Mouse (Mus musculus): Measurements from ENCODE around the gene Fam234b. TPM values are rescaled to one million over a fixed set of nuclear protein-coding genes. Genes with fewer than 3 reads are reported as not detected.
A peak's percentile ranks its signal among the peaks of the same experiment; 100 is the strongest.

Gene Fam234b
- polyA plus RNA-seq, 1 experiment = 14.2 TPM

- WGBS = 93% methylated on average over 3 of the region's 3 CpGs
- DNase-seq = no peak
- Histone ChIP-seq H3K4me1 (ENCODE audit: control insufficient read depth, insufficient read depth, low read length) (no peaks in the 10 kb centered on the region), H3K36me3 (ENCODE audit: control insufficient read depth, insufficient read depth, low read length) (no peaks in the 10 kb centered on the region), H3K27me3 (replicated peaks; ENCODE audit: control insufficient read depth, insufficient read depth, low read length) (no peaks in the 10 kb centered on the region), H3K4me3 (ENCODE audit: insufficient read depth, low read depth, low read length) (no peak overlapping the region), H3K27ac (ENCODE audit: insufficient read depth, low read depth, low read length) (no peak overlapping the region)
- TF ChIP-seq POLR2A (IDR thresholded peaks at IDR 0.05; ENCODE audit: low read depth, low read length) (no peak), CTCF (conservative IDR thresholded peaks at IDR 0.05; ENCODE audit: insufficient read depth, insufficient read length, low read depth, low read length) (no peak)
Measured at GRCm38 (mm10) chr6:135235742-135236141, 38.0 kb downstream of the Fam234b start.

GRCm38 (mm10) chr6:135236576-135236975 is 38.8 kb downstream of the Fam234b start:
- Histone ChIP-seq H3K27me3 (replicated peaks; ENCODE audit: control insufficient read depth, insufficient read depth, low read length) (no peaks in the 10 kb centered on the region), H3K4me3 (ENCODE audit: insufficient read depth, low read depth, low read length) (no peak overlapping the region), H3K27ac (ENCODE audit: insufficient read depth, low read depth, low read length) (no peak overlapping the region), H3K4me1 (ENCODE audit: control insufficient read depth, insufficient read depth, low read length) (no peaks in the 10 kb centered on the region), H3K36me3 (ENCODE audit: control insufficient read depth, insufficient read depth, low read length) (no peaks in the 10 kb centered on the region)
- DNase-seq = no peak
- 90% methylated on average over 3 of the region's 3 CpGs for WGBS
- no peak for TF ChIP-seq POLR2A (IDR thresholded peaks at IDR 0.05; ENCODE audit: low read depth, low read length)
- peak; percentile 8; the same call in 1 of the 2 replicates for TF ChIP-seq CTCF (conservative IDR thresholded peaks at IDR 0.05; ENCODE audit: insufficient read depth, insufficient read length, low read depth, low read length)

- Histone ChIP-seq H3K4me3 (ENCODE audit: insufficient read depth, low read depth, low read length) (no peak overlapping the region), H3K27me3 (replicated peaks; ENCODE audit: control insufficient read depth, insufficient read depth, low read length) (no peaks in the 10 kb centered on the region), H3K27ac (ENCODE audit: insufficient read depth, low read depth, low read length) (no peak overlapping the region), H3K4me1 (ENCODE audit: control insufficient read depth, insufficient read depth, low read length) (no peaks in the 10 kb centered on the region), H3K36me3 (ENCODE audit: control insufficient read depth, insufficient read depth, low read length) (no peaks in the 10 kb centered on the region)
- TF ChIP-seq POLR2A (IDR thresholded peaks at IDR 0.05; ENCODE audit: low read depth, low read length) = no peak
- no peak for TF ChIP-seq CTCF (conservative IDR thresholded peaks at IDR 0.05; ENCODE audit: insufficient read depth, insufficient read length, low read depth, low read length)
- no peak for DNase-seq
- 68% methylated on average over 14 of the region's 14 CpGs for WGBS
Measured at GRCm38 (mm10) chr6:135237326-135237725, 39.5 kb downstream of the Fam234b start.

GRCm38 (mm10) chr6:135238211-135238610 is 40.4 kb downstream of the Fam234b start:
- H3K36me3 ChIP-seq (ENCODE audit: control insufficient read depth, insufficient read depth, low read length) = no peaks in the 10 kb centered on the region
- H3K4me3 ChIP-seq (ENCODE audit: insufficient read depth, low read depth, low read length) = no peak overlapping the region
- TF ChIP-seq CTCF (conservative IDR thresholded peaks at IDR 0.05; ENCODE audit: insufficient read depth, insufficient read length, low read depth, low read length) (no peak), POLR2A (IDR thresholded peaks at IDR 0.05; ENCODE audit: low read depth, low read length) (no peak)
- DNase-seq = no peak
- no peak overlapping the region for H3K27ac ChIP-seq (ENCODE audit: insufficient read depth, low read depth, low read length)
- H3K4me1 ChIP-seq (ENCODE audit: control insufficient read depth, insufficient read depth, low read length) = no peaks in the 10 kb centered on the region
- WGBS = 66% methylated on average over 4 of the region's 4 CpGs
- H3K27me3 ChIP-seq (replicated peaks; ENCODE audit: control insufficient read depth, insufficient read depth, low read length) = no peaks in the 10 kb centered on the region

GRCm38 (mm10) chr6:135240361-135240760 is 42.6 kb downstream of the Fam234b start:
- WGBS = 89% methylated on average over 8 of the region's 8 CpGs
- H3K36me3 ChIP-seq (ENCODE audit: control insufficient read depth, insufficient read depth, low read length) = no peaks in the 10 kb centered on the region
- H3K27ac ChIP-seq (ENCODE audit: insufficient read depth, low read depth, low read length) = no peak overlapping the region
- no peaks in the 10 kb centered on the region for H3K27me3 ChIP-seq (replicated peaks; ENCODE audit: control insufficient read depth, insufficient read depth, low read length)
- no peak for TF ChIP-seq POLR2A (IDR thresholded peaks at IDR 0.05; ENCODE audit: low read depth, low read length)
- TF ChIP-seq CTCF (conservative IDR thresholded peaks at IDR 0.05; ENCODE audit: insufficient read depth, insufficient read length, low read depth, low read length) = no peak
- H3K4me3 ChIP-seq (ENCODE audit: insufficient read depth, low read depth, low read length) = no peak overlapping the region
- no peaks in the 10 kb centered on the region for H3K4me1 ChIP-seq (ENCODE audit: control insufficient read depth, insufficient read depth, low read length)
- DNase-seq = no peak

- DNase-seq = no peak
- WGBS = 84% methylated on average over 8 of the region's 8 CpGs
- Histone ChIP-seq H3K36me3 (ENCODE audit: control insufficient read depth, insufficient read depth, low read length) (no peaks in the 10 kb centered on the region), H3K4me3 (ENCODE audit: insufficient read depth, low read depth, low read length) (no peak overlapping the region), H3K4me1 (ENCODE audit: control insufficient read depth, insufficient read depth, low read length) (no peaks in the 10 kb centered on the region), H3K27ac (ENCODE audit: insufficient read depth, low read depth, low read length) (no peak overlapping the region), H3K27me3 (replicated peaks; ENCODE audit: control insufficient read depth, insufficient read depth, low read length) (no peaks in the 10 kb centered on the region)
- no peak for TF ChIP-seq CTCF (conservative IDR thresholded peaks at IDR 0.05; ENCODE audit: insufficient read depth, insufficient read length, low read depth, low read length)
- no peak for TF ChIP-seq POLR2A (IDR thresholded peaks at IDR 0.05; ENCODE audit: low read depth, low read length)
Measured at GRCm38 (mm10) chr6:135245586-135245985, 47.8 kb downstream of the Fam234b start.

- Histone ChIP-seq H3K36me3 (ENCODE audit: control insufficient read depth, insufficient read depth, low read length) (no peaks in the 10 kb centered on the region), H3K4me3 (ENCODE audit: insufficient read depth, low read depth, low read length) (no peak overlapping the region), H3K27ac (ENCODE audit: insufficient read depth, low read depth, low read length) (no peak overlapping the region), H3K27me3 (replicated peaks; ENCODE audit: control insufficient read depth, insufficient read depth, low read length) (no peaks in the 10 kb centered on the region), H3K4me1 (ENCODE audit: control insufficient read depth, insufficient read depth, low read length) (no peaks in the 10 kb centered on the region)
- TF ChIP-seq POLR2A (IDR thresholded peaks at IDR 0.05; ENCODE audit: low read depth, low read length) (no peak), CTCF (conservative IDR thresholded peaks at IDR 0.05; ENCODE audit: insufficient read depth, insufficient read length, low read depth, low read length) (no peak)
- no peak for DNase-seq
- WGBS = 51% methylated on average over 6 of the region's 6 CpGs
Measured at GRCm38 (mm10) chr6:135247861-135248260, 50.1 kb downstream of the Fam234b start.
